Mouse (Mus musculus) liver, embryonic 14.5 days (tissue): ENCODE measurements around the gene Parm1.

Source experiments
- CTCF ChIP-seq: IDR thresholded peaks from 2 replicates; pipeline ENCODE4 v1.5.1; 2016; ENCODE audit warnings: antibody characterized with exemption, low read depth, control low read depth
- EP300 ChIP-seq: IDR thresholded peaks from 2 replicates; pipeline ENCODE4 v1.6.1; 2016; ENCODE audit warnings: antibody characterized with exemption, low read depth

DNA sequence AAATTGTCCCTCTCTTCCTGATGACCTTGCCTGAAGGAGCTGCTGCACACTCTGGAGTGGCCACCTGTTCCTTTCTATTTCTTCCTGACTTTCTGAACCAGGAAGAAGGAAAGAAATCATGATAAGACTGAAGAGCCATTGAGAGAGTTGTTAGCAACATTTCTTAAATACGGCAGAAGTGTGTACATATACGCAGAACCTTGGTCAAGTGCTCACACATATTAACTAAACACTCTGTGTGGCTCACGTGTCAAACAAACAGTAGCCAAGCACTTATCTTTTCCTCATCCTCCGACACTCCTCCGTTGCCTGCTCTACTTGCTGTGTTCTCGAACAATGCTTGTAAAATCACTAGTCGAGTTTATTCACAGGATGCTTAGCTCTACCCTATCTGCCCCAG is 90.4 kb downstream of the Parm1 start:
- TF ChIP-seq CTCF: no peak
- no peak for TF ChIP-seq EP300
